Mouse (Mus musculus) kidney, adult 2 months (tissue): ENCODE data around the gene Fbxo6.

ENCODE experiments used
- CTCF ChIP-seq: fragments of 200-500 bp; conservative IDR thresholded peaks from 2 replicates; pipeline ENCODE4 v1.5.1; 2011; ENCODE audit warnings: low read depth, mild to moderate bottlenecking, control low read depth, low read length, moderate library complexity, mixed read lengths; ENCODE audit not compliant: insufficient read depth, insufficient read length
- POLR2A ChIP-seq: fragments of 200-500 bp; IDR thresholded peaks from one replicate; pipeline ENCODE4 v1.6.1; 2011; ENCODE audit warnings: low read depth, low read length, control low read depth

- no peak for TF ChIP-seq CTCF
- TF ChIP-seq POLR2A, result no peak
These were observed 29.3 kb downstream of the Fbxo6 start for GRCm38 (mm10) chr4:148122694-148123066.
